Mouse (Mus musculus): ENCODE results near the gene Cbarp. TPM values are rescaled to one million over a fixed set of nuclear protein-coding genes. Genes with fewer than 3 reads are reported as not detected.

Cbarp gene
- total and polyA plus RNA-seq, 3 experiments, result 0.19 to 2.4 (median 2.3) TPM

GRCm38 (mm10) chr10:80150226-80151210 lies 9.9 kb upstream of the Cbarp start:
- Histone ChIP-seq H3K9ac (ENCODE audit: insufficient read depth, low read depth) (peak overlapping the region; percentile 95), H3K36me3 (replicated peaks in 1 of 2; ENCODE audit: control insufficient read depth in 1 of 2, insufficient read depth in 1 of 2, low read length in 1 of 2) (peaks cover 36 to 49% of the 10 kb centered on the region in 2 experiments), H3K4me2 (ENCODE audit: insufficient read depth, low read depth, poor library complexity, severe bottlenecking) (peak overlapping the region; percentile 67), H3K27ac (ENCODE audit: insufficient read depth, low read depth) (peak overlapping the region; percentile 96), H3K9me3 (replicated peaks; ENCODE audit: low read length) (no peaks in the 10 kb centered on the region), H3K79me2 (replicated peaks; ENCODE audit: control insufficient read depth, extremely low read depth, insufficient read depth, poor library complexity, severe bottlenecking) (peaks cover 15% of the 10 kb centered on the region), H3K27me3 (replicated peaks) (no peaks in the 10 kb centered on the region), H3K4me1 (ENCODE audit: control insufficient read depth in 1 of 2, insufficient read depth in 2 of 2) (peaks cover 29 to 50% of the 10 kb centered on the region in 2 experiments), H3K4me3 (replicated peaks in 1 of 3; ENCODE audit: low read depth in 2 of 3, low read length in 2 of 3, poor library complexity in 1 of 3) (peak overlapping the region; percentile 81 to 84 (median 82))
- TF ChIP-seq IRF4 (IDR thresholded peaks at IDR 0.05; ENCODE audit: low read depth, low read length) (peak; percentile 74), CTCF (conservative IDR thresholded peaks at IDR 0.05 in 1 of 2, IDR thresholded peaks at IDR 0.05 in 1 of 2; ENCODE audit: low read depth in 2 of 2, low read length in 2 of 2) (no peak; a peak in 1 of 4 replicates), GABPA (IDR thresholded peaks at IDR 0.05; ENCODE audit: insufficient replicate concordance, low read depth, low read length) (no peak), ETS1 (conservative IDR thresholded peaks at IDR 0.05; ENCODE audit: low read depth, low read length) (peak; percentile 70), TBP (conservative IDR thresholded peaks at IDR 0.05; ENCODE audit: low read depth, low read length) (no peak), ELF1 (IDR thresholded peaks at IDR 0.05; ENCODE audit: low read depth, low read length) (peak; percentile 77), HCFC1 (IDR thresholded peaks at IDR 0.05; ENCODE audit: low read depth, low read length) (peak; percentile 51; the same call in 1 of the 2 replicates), ZNF384 (IDR thresholded peaks at IDR 0.05; ENCODE audit: low read depth, low read length) (no peak), NRF1 (IDR thresholded peaks at IDR 0.05; ENCODE audit: low read depth, low read length) (peak; percentile 48; the same call in 1 of the 2 replicates), MEF2A (IDR thresholded peaks at IDR 0.05; ENCODE audit: borderline replicate concordance, low read depth, low read length) (peak; percentile 26; the same call in 1 of the 2 replicates), CHD2 (IDR thresholded peaks at IDR 0.05; ENCODE audit: low read length) (peak; percentile 93), MAZ (IDR thresholded peaks at IDR 0.05; ENCODE audit: low read depth, low read length) (peak; percentile 96), RCOR1 (conservative IDR thresholded peaks at IDR 0.05; ENCODE audit: low read depth, low read length) (no peak), PAX5 (IDR thresholded peaks at IDR 0.05; ENCODE audit: low read length) (no peak), BHLHE40 (IDR thresholded peaks at IDR 0.05; ENCODE audit: low read depth, low read length) (peak; percentile 30; the same call in 1 of the 2 replicates), TCF12 (IDR thresholded peaks at IDR 0.05; ENCODE audit: low read depth, low read length) (peak; percentile 82), SIN3A (IDR thresholded peaks at IDR 0.05; ENCODE audit: low read length) (peak; percentile 52; the same call in 1 of the 2 replicates), KAT2A (IDR thresholded peaks at IDR 0.05; ENCODE audit: insufficient replicate concordance, low read length) (peak; percentile 62; the same call in 1 of the 2 replicates), POLR2A (IDR thresholded peaks at IDR 0.05; ENCODE audit: low read depth, low read length) (peak; percentile 51)
- dilution Hi-C loops (cut with MboI; ENCODE audit: extremely low pct_ligation_motif_present, extremely low pct_unique_long_range_greater_than_20kb, low sequenced_read_pairs) (no loop called here), in situ Hi-C loops (cut with MboI; ENCODE audit: low pct_ligation_motif_present, low pct_unique_long_range_greater_than_20kb, low sequenced_read_pairs) (no loop called here)
- DNase-seq (ENCODE audit: extremely low read depth), result no peak
